Mouse (Mus musculus): ENCODE data around the gene Olfml2a.

Olfml2a gene

GRCm38 (mm10) chr2:38938007-38938406 is 6.2 kb downstream of the Olfml2a start:
- DNase-seq (ENCODE audit: low spot score), result no peak

GRCm38 (mm10) chr2:38939047-38939446 is 7.3 kb downstream of the Olfml2a start:
- no peak for DNase-seq (ENCODE audit: low spot score)

GRCm38 (mm10) chr2:38941426-38941825 is 9.6 kb downstream of the Olfml2a start:
- DNase-seq (ENCODE audit: low spot score), result no peak

- DNase-seq (ENCODE audit: low spot score), result no peak
Measured at GRCm38 (mm10) chr2:38941898-38942297, 10.1 kb downstream of the Olfml2a start.

GRCm38 (mm10) chr2:38943161-38943560 is 11.4 kb downstream of the Olfml2a start:
- no peak for DNase-seq (ENCODE audit: low spot score)

GRCm38 (mm10) chr2:38943977-38944376 is 12.2 kb downstream of the Olfml2a start:
- no peak for DNase-seq (ENCODE audit: low spot score)

- no peak for DNase-seq (ENCODE audit: low spot score)
Measured at GRCm38 (mm10) chr2:38944460-38945161, 12.8 kb downstream of the Olfml2a start.

GRCm38 (mm10) chr2:38947566-38947965 is 15.8 kb downstream of the Olfml2a start:
- no peak for DNase-seq (ENCODE audit: low spot score)

- DNase-seq (ENCODE audit: low spot score), result peak; percentile 79
Measured at GRCm38 (mm10) chr2:38950281-38950719, 18.5 kb downstream of the Olfml2a start.

GRCm38 (mm10) chr2:38953152-38953883 is 21.5 kb downstream of the Olfml2a start:
- peak; percentile 44 for DNase-seq (ENCODE audit: low spot score)

GRCm38 (mm10) chr2:38956062-38956461 is 24.3 kb downstream of the Olfml2a start:
- no peak for DNase-seq (ENCODE audit: low spot score)

- DNase-seq (ENCODE audit: low spot score), result no peak
Measured at GRCm38 (mm10) chr2:38957671-38958223, 26.0 kb downstream of the Olfml2a start.

GRCm38 (mm10) chr2:38964198-38964597 is 32.4 kb downstream of the Olfml2a start:
- DNase-seq (ENCODE audit: low spot score), result no peak

- DNase-seq (ENCODE audit: low spot score), result no peak
Measured at GRCm38 (mm10) chr2:38969650-38970049, 37.9 kb downstream of the Olfml2a start.

- no peak for DNase-seq (ENCODE audit: low spot score)
Measured at GRCm38 (mm10) chr2:38970057-38970456, 38.3 kb downstream of the Olfml2a start.

- DNase-seq (ENCODE audit: low spot score), result no peak
Measured at GRCm38 (mm10) chr2:38973223-38973622, 41.4 kb downstream of the Olfml2a start.

GRCm38 (mm10) chr2:38973701-38974100 is 41.9 kb downstream of the Olfml2a start:
- no peak for DNase-seq (ENCODE audit: low spot score)

GRCm38 (mm10) chr2:38974171-38974570 is 42.4 kb downstream of the Olfml2a start:
- DNase-seq (ENCODE audit: low spot score), result no peak

GRCm38 (mm10) chr2:38975181-38975580 is 43.4 kb downstream of the Olfml2a start:
- DNase-seq (ENCODE audit: low spot score), result no peak

GRCm38 (mm10) chr2:38975941-38976805 is 44.4 kb downstream of the Olfml2a start:
- no peak for DNase-seq (ENCODE audit: low spot score)

GRCm38 (mm10) chr2:38977837-38978236 is 46.1 kb downstream of the Olfml2a start:
- no peak for DNase-seq (ENCODE audit: low spot score)

GRCm38 (mm10) chr2:38983456-38983855 is 51.7 kb downstream of the Olfml2a start:
- no peak for DNase-seq (ENCODE audit: low spot score)
